Mouse (Mus musculus): ENCODE measurements around the gene Snx10. TPM values are rescaled to one million over a fixed set of nuclear protein-coding genes. Genes with fewer than 3 reads are reported as not detected.

The Snx10 gene
- polyA plus RNA-seq, 1 experiment = 1.1 TPM

DNA sequence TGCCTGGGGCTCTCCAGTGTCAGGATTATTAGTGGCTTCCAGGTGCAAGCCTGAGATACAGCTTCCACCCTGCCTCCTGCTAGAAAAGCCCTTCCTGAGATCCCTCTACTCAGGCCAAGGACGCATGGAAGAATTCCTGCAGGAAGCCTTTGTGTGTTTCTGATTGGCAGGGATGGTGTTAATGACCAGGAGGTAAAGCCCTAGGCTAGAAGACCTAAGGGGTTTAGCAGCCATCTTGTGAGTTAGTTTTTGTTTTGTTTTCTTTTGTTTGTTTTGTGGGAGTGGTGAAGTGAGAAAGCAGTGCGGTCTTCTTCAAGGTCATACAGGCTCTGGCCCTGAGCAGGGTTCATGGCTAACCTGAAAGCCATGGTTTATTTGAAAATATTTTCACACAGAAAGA lies 16.1 kb upstream of the Snx10 start:
- Histone ChIP-seq H3ac (ENCODE audit: control insufficient read depth, insufficient read length, low read depth) (no peak overlapping the region), H3K27me3 (ENCODE audit: control insufficient read depth, insufficient read depth, insufficient read length) (no peaks in the 10 kb centered on the region), H3K79me3 (ENCODE audit: low read depth) (no peaks in the 10 kb centered on the region), H3K36me3 (ENCODE audit: control insufficient read depth, insufficient read depth) (no peaks in the 10 kb centered on the region), H3K4me3 (ENCODE audit: insufficient read depth, poor library complexity, severe bottlenecking) (no peak overlapping the region), H3K79me2 (ENCODE audit: control insufficient read depth, insufficient read depth) (no peaks in the 10 kb centered on the region)
- TF ChIP-seq CTCF (IDR thresholded peaks at IDR 0.05; ENCODE audit: control insufficient read depth, insufficient read depth, insufficient read length) (no peak), USF1 (IDR thresholded peaks at IDR 0.05; ENCODE audit: low read depth) (no peak), MYOG (IDR thresholded peaks at IDR 0.05; ENCODE audit: control insufficient read depth, extremely low read depth, insufficient read length) (no peak), FOSL1 (IDR thresholded peaks at IDR 0.05; ENCODE audit: insufficient read depth, low read length, poor library complexity, severe bottlenecking) (no peak), CEBPB (IDR thresholded peaks at IDR 0.05; ENCODE audit: low read depth) (no peak), MYOD1 (IDR thresholded peaks at IDR 0.05; ENCODE audit: control insufficient read depth, insufficient read length, low read depth) (no peak), MAX (IDR thresholded peaks at IDR 0.05) (no peak)

GRCm38 (mm10) chr6:51508750-51509648 lies 14.7 kb upstream of the Snx10 start:
- Histone ChIP-seq H3K36me3 (ENCODE audit: control insufficient read depth, insufficient read depth) (no peaks in the 10 kb centered on the region), H3ac (ENCODE audit: control insufficient read depth, insufficient read length, low read depth) (no peak overlapping the region), H3K79me3 (ENCODE audit: low read depth) (no peaks in the 10 kb centered on the region), H3K27me3 (ENCODE audit: control insufficient read depth, insufficient read depth, insufficient read length) (no peaks in the 10 kb centered on the region), H3K79me2 (ENCODE audit: control insufficient read depth, insufficient read depth) (no peaks in the 10 kb centered on the region), H3K4me3 (ENCODE audit: insufficient read depth, poor library complexity, severe bottlenecking) (no peak overlapping the region)
- TF ChIP-seq USF1 (IDR thresholded peaks at IDR 0.05; ENCODE audit: low read depth) (no peak), MYOD1 (IDR thresholded peaks at IDR 0.05; ENCODE audit: control insufficient read depth, insufficient read length, low read depth) (no peak), CTCF (IDR thresholded peaks at IDR 0.05; ENCODE audit: control insufficient read depth, insufficient read depth, insufficient read length) (no peak), FOSL1 (IDR thresholded peaks at IDR 0.05; ENCODE audit: insufficient read depth, low read length, poor library complexity, severe bottlenecking) (no peak), CEBPB (IDR thresholded peaks at IDR 0.05; ENCODE audit: low read depth) (no peak), MAX (IDR thresholded peaks at IDR 0.05) (no peak), MYOG (IDR thresholded peaks at IDR 0.05; ENCODE audit: control insufficient read depth, extremely low read depth, insufficient read length) (no peak)

- no peak overlapping the region for H3K4me3 ChIP-seq (ENCODE audit: insufficient read depth, poor library complexity, severe bottlenecking)
- H3K36me3 ChIP-seq (ENCODE audit: control insufficient read depth, insufficient read depth) = no peaks in the 10 kb centered on the region
- no peaks in the 10 kb centered on the region for H3K27me3 ChIP-seq (ENCODE audit: control insufficient read depth, insufficient read depth, insufficient read length)
- no peaks in the 10 kb centered on the region for H3K79me3 ChIP-seq (ENCODE audit: low read depth)
- no peak for TF ChIP-seq FOSL1 (IDR thresholded peaks at IDR 0.05; ENCODE audit: insufficient read depth, low read length, poor library complexity, severe bottlenecking)
- TF ChIP-seq MAX (IDR thresholded peaks at IDR 0.05) = no peak
- no peaks in the 10 kb centered on the region for H3K79me2 ChIP-seq (ENCODE audit: control insufficient read depth, insufficient read depth)
- no peak overlapping the region for H3ac ChIP-seq (ENCODE audit: control insufficient read depth, insufficient read length, low read depth)
These were observed 13.6 kb upstream of the Snx10 start for GRCm38 (mm10) chr6:51510094-51510493.

DNA sequence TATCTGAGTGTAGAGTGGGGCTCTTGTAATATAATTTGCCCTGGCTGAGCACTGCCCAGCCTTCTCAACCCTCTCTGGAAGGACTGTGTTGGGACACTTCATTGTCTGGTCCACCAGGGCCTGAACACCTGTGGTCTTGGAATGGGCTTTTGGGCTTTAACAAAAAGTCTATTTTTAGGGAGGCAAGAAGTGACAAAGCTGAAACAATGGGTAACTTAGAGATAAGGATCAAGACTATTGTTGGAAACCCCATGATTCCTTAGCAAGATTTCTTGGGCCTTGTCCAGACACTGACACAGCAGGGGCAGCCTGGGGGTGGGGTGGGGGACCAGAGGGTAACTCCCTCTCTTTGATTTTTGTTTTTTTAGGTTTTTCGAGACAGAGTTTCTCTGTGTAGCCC lies 12.8 kb upstream of the Snx10 start:
- Histone ChIP-seq H3K4me3 (ENCODE audit: insufficient read depth, poor library complexity, severe bottlenecking) (no peak overlapping the region), H3ac (ENCODE audit: control insufficient read depth, insufficient read length, low read depth) (no peak overlapping the region), H3K79me3 (ENCODE audit: low read depth) (no peaks in the 10 kb centered on the region), H3K79me2 (ENCODE audit: control insufficient read depth, insufficient read depth) (no peaks in the 10 kb centered on the region), H3K27me3 (ENCODE audit: control insufficient read depth, insufficient read depth, insufficient read length) (no peaks in the 10 kb centered on the region), H3K36me3 (ENCODE audit: control insufficient read depth, insufficient read depth) (no peaks in the 10 kb centered on the region)
- TF ChIP-seq CEBPB (IDR thresholded peaks at IDR 0.05; ENCODE audit: low read depth) (no peak), MYOG (IDR thresholded peaks at IDR 0.05; ENCODE audit: control insufficient read depth, extremely low read depth, insufficient read length) (no peak), FOSL1 (IDR thresholded peaks at IDR 0.05; ENCODE audit: insufficient read depth, low read length, poor library complexity, severe bottlenecking) (no peak), MYOD1 (IDR thresholded peaks at IDR 0.05; ENCODE audit: control insufficient read depth, insufficient read length, low read depth) (no peak), USF1 (IDR thresholded peaks at IDR 0.05; ENCODE audit: low read depth) (no peak), CTCF (IDR thresholded peaks at IDR 0.05; ENCODE audit: control insufficient read depth, insufficient read depth, insufficient read length) (no peak), MAX (IDR thresholded peaks at IDR 0.05) (no peak)

GRCm38 (mm10) chr6:51513745-51514144 lies 10.0 kb upstream of the Snx10 start:
- Histone ChIP-seq H3K36me3 (ENCODE audit: control insufficient read depth, insufficient read depth) (no peaks in the 10 kb centered on the region), H3K4me3 (ENCODE audit: insufficient read depth, poor library complexity, severe bottlenecking) (no peak overlapping the region), H3ac (ENCODE audit: control insufficient read depth, insufficient read length, low read depth) (no peak overlapping the region), H3K27me3 (ENCODE audit: control insufficient read depth, insufficient read depth, insufficient read length) (no peaks in the 10 kb centered on the region), H3K79me3 (ENCODE audit: low read depth) (no peaks in the 10 kb centered on the region), H3K79me2 (ENCODE audit: control insufficient read depth, insufficient read depth) (no peaks in the 10 kb centered on the region)
- TF ChIP-seq MYOG (IDR thresholded peaks at IDR 0.05; ENCODE audit: control insufficient read depth, extremely low read depth, insufficient read length) (no peak), CTCF (IDR thresholded peaks at IDR 0.05; ENCODE audit: control insufficient read depth, insufficient read depth, insufficient read length) (no peak), MYOD1 (IDR thresholded peaks at IDR 0.05; ENCODE audit: control insufficient read depth, insufficient read length, low read depth) (no peak), USF1 (IDR thresholded peaks at IDR 0.05; ENCODE audit: low read depth) (no peak), FOSL1 (IDR thresholded peaks at IDR 0.05; ENCODE audit: insufficient read depth, low read length, poor library complexity, severe bottlenecking) (no peak), MAX (IDR thresholded peaks at IDR 0.05) (no peak), CEBPB (IDR thresholded peaks at IDR 0.05; ENCODE audit: low read depth) (no peak)
